In genomic region chr10:77510225-77510982, GRCm38 (mm10) we compare ENCODE assay signal across 8 mouse cellular contexts. TPM values are rescaled to one million over a fixed set of nuclear protein-coding genes. Genes with fewer than 3 reads are reported as not detected.
DNase-seq lines count a peak whose midpoint lies in the region; ATAC-seq and TF ChIP-seq lines count a peak whose summit lies in the region.

No protein-coding gene starts in this region.

- WGBS in lung, postnatal 0 days, result 78% methylated on average over 15 of the region's 15 CpGs
- WGBS in intestine, embryonic 16.5 days, result 71% methylated on average over 15 of the region's 15 CpGs
- 76% methylated on average over 15 of the region's 15 CpGs for WGBS in stomach, embryonic 15.5 days

- no peak for TF ChIP-seq EP300 in lung, postnatal 0 days (IDR thresholded peaks at IDR 0.05)

- H3K9me3 ChIP-seq in lung, postnatal 0 days (ENCODE audit: low read length), result no peaks in the 10 kb centered on the region; the same call in 1 of the 2 replicates
- H3K9me3 ChIP-seq in intestine, embryonic 16.5 days (ENCODE audit: control insufficient read depth, low read length), result no peaks in the 10 kb centered on the region
- no peaks in the 10 kb centered on the region for H3K9me3 ChIP-seq in stomach, embryonic 15.5 days

- H3K27ac ChIP-seq in lung, postnatal 0 days (ENCODE audit: low read length), result peak overlapping the region; percentile 81
- H3K27ac ChIP-seq in intestine, embryonic 16.5 days (ENCODE audit: low read length), result peak overlapping the region; percentile 89
- H3K27ac ChIP-seq in stomach, embryonic 15.5 days, result peak overlapping the region; percentile 67; the same call in 1 of the 2 replicates

- no peak overlapping the region for H3K4me2 ChIP-seq in lung, postnatal 0 days (replicated peaks; ENCODE audit: low read depth, low read length)
- H3K4me2 ChIP-seq in intestine, embryonic 16.5 days (ENCODE audit: low read depth, low read length), result peak overlapping the region; percentile 31
- no peak overlapping the region for H3K4me2 ChIP-seq in stomach, embryonic 15.5 days

- TF ChIP-seq CTCF in lung, postnatal 0 days (IDR thresholded peaks at IDR 0.05), result no peak

- no peak for DNase-seq in frontal cortex, postnatal 36 days (ENCODE audit: low spot score in 2 of 2)
- DNase-seq in lung, postnatal 0 days (ENCODE audit: low spot score), result no peak
- no peak for DNase-seq in lung, postnatal 14 days
- no peak for DNase-seq in adrenal gland, postnatal 14 days
- DNase-seq in right cerebral cortex, postnatal 4 days, result no peak

- no peak overlapping the region for H3K9ac ChIP-seq in lung, postnatal 0 days (replicated peaks; ENCODE audit: low read depth)
- peak overlapping the region; percentile 36 for H3K9ac ChIP-seq in intestine, embryonic 16.5 days (ENCODE audit: low read depth, low read length)
- H3K9ac ChIP-seq in stomach, embryonic 15.5 days, result no peak overlapping the region

- no peaks in the 10 kb centered on the region for H3K27me3 ChIP-seq in lung, postnatal 0 days (replicated peaks; ENCODE audit: insufficient read depth, low read length)
- no peaks in the 10 kb centered on the region for H3K27me3 ChIP-seq in intestine, embryonic 16.5 days (replicated peaks; ENCODE audit: control insufficient read depth, insufficient read depth, low read length)
- no peaks in the 10 kb centered on the region for H3K27me3 ChIP-seq in stomach, embryonic 15.5 days (replicated peaks)

- H3K4me1 ChIP-seq in lung, postnatal 0 days (ENCODE audit: insufficient read depth, low read depth, low read length), result 0 out of 2 replicates have a peak, but pooled peaks cover 4% of the 10 kb centered on the region
- H3K4me1 ChIP-seq in intestine, embryonic 16.5 days (ENCODE audit: control insufficient read depth, insufficient read depth, low read length), result peaks cover 30% of the 10 kb centered on the region
- H3K4me1 ChIP-seq in stomach, embryonic 15.5 days, result peaks cover 25% of the 10 kb centered on the region

- no peak overlapping the region for H3K4me3 ChIP-seq in lung, postnatal 0 days (ENCODE audit: low read depth, low read length)
- peak overlapping the region; percentile 15; the same call in 1 of the 2 replicates for H3K4me3 ChIP-seq in intestine, embryonic 16.5 days (ENCODE audit: low read length)
- no peak overlapping the region for H3K4me3 ChIP-seq in stomach, embryonic 15.5 days (replicated peaks)

- peaks cover 14% of the 10 kb centered on the region; the same call in 1 of the 2 replicates for H3K36me3 ChIP-seq in lung, postnatal 0 days (ENCODE audit: insufficient read depth, low read length)
- peaks cover 7% of the 10 kb centered on the region for H3K36me3 ChIP-seq in intestine, embryonic 16.5 days (ENCODE audit: control insufficient read depth, insufficient read depth, low read length)
- peaks cover 24% of the 10 kb centered on the region for H3K36me3 ChIP-seq in stomach, embryonic 15.5 days

- peak; percentile 32 for ATAC-seq in frontal cortex, adult (ENCODE audit: low TSS enrichment)
- no peak for ATAC-seq in lung, postnatal 0 days
- peak; percentile 58 for ATAC-seq in intestine, embryonic 16.5 days
- 0 out of 2 replicates have a peak, but pooled peaks have one; percentile 2 for ATAC-seq in stomach, embryonic 15.5 days (ENCODE audit: insufficient read depth, low FRiP score, low read depth)

RNA-seq across cellular contexts. Expression of gene Fam207a, which starts 5.2 kb away (rescaled TPM):
- 26.8 and 27.2 TPM in 2 replicates for polyA plus RNA-seq in lung, postnatal 0 days (2015; fragmentation: Nextera tagmentation; extraction: Ambion mirVana)
- 39.0 and 43.8 TPM in 2 replicates for polyA plus RNA-seq in intestine, embryonic 16.5 days (2015; fragmentation: Nextera tagmentation; extraction: Ambion mirVana)
- 36.1 and 40.0 TPM in 2 replicates for polyA plus RNA-seq in stomach, embryonic 15.5 days (2015; fragmentation: Nextera tagmentation; extraction: Ambion mirVana)
- 21.6 and 27.2 TPM in 2 replicates for total RNA-seq in adrenal gland, postnatal 14 days (2021)

RNA-seq across cellular contexts. Expression of gene Itgb2, which starts 19.6 kb away (rescaled TPM):
- 19.1 and 21.1 TPM in 2 replicates for polyA plus RNA-seq in lung, postnatal 0 days (2015; fragmentation: Nextera tagmentation; extraction: Ambion mirVana)
- 3.8 and 3.9 TPM in 2 replicates for polyA plus RNA-seq in intestine, embryonic 16.5 days (2015; fragmentation: Nextera tagmentation; extraction: Ambion mirVana)
- 6.0 and 6.9 TPM in 2 replicates for polyA plus RNA-seq in stomach, embryonic 15.5 days (2015; fragmentation: Nextera tagmentation; extraction: Ambion mirVana)
- 5.8 and 16.0 TPM in 2 replicates for total RNA-seq in adrenal gland, postnatal 14 days (2021)
